Mouse (Mus musculus) embryonic fibroblast, embryonic 13.5 days (primary cell): ENCODE results near the gene Rap2c. TPM values are rescaled to one million over a fixed set of nuclear protein-coding genes. Genes with fewer than 3 reads are reported as not detected.

ENCODE experiments used
- H3K27ac ChIP-seq: 2 replicates; pipeline ENCODE4 v1.5.1; 2012; ENCODE audit warnings: low read length, control low read depth, inconsistent platforms; ENCODE audit not compliant: insufficient read depth
- H3K4me1 ChIP-seq: 2 replicates; pipeline ENCODE4 v1.6.1; 2011; ENCODE audit warnings: low read length; ENCODE audit not compliant: control insufficient read depth, insufficient read depth
- H3K4me3 ChIP-seq: 2 replicates; pipeline ENCODE4 v1.5.1; 2011; ENCODE audit warnings: mild to moderate bottlenecking, control low read depth, low read length; ENCODE audit not compliant: insufficient read depth
- CTCF ChIP-seq: IDR thresholded peaks from 2 replicates; pipeline ENCODE4 v1.5.1; 2011; ENCODE audit warnings: mild to moderate bottlenecking, control low read depth, low read length, moderate library complexity, borderline replicate concordance; ENCODE audit not compliant: insufficient read depth
- POLR2A ChIP-seq: IDR thresholded peaks from 2 replicates; pipeline ENCODE4 v1.6.1; 2011; ENCODE audit warnings: low read depth, mild to moderate bottlenecking, control low read depth, low read length, moderate library complexity
- polyA plus RNA-seq: library from polyadenylated mRNA; stranded (reverse); fragments of >200 nt; gene quantifications from 2 replicates; pipeline ENCODE4 v1.2.4, GENCODE M21; 2011; ENCODE audit warnings: low read depth; ENCODE audit not compliant: missing spikeins, insufficient read length

The Rap2c gene
- polyA plus RNA-seq, 1 experiment, result 50.2 TPM

DNA sequence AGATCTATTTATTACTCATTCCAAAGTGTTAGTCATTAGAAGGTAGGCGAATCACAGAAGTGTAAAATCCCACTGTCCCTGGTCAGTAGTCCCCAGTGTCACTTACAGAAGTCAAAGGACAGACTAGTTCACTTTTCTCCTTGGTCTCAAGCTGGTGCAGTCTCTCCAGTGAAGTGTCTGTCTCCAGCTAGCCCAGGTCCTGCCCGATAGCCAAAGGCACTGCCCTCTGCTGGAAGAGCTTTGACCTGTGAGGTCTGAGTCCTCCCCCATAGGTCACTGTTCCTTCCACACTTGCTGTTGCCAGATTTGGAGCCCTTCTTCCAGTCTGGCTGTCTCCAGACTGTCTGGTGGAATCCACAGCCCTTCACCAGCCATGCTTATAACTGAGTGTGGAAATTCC, 2.1 kb upstream of the Rap2c start:
- TF ChIP-seq CTCF (peak; percentile 31; the same call in 1 of the 2 replicates), POLR2A (0 out of 2 replicates have a peak, but pooled peaks have one; percentile 29)
- H3K4me1 ChIP-seq, result peaks cover 4% of the 10 kb centered on the region; the same call in 1 of the 2 replicates
- H3K27ac ChIP-seq, result peak overlapping the region; percentile 38; the same call in 1 of the 2 replicates

DNA sequence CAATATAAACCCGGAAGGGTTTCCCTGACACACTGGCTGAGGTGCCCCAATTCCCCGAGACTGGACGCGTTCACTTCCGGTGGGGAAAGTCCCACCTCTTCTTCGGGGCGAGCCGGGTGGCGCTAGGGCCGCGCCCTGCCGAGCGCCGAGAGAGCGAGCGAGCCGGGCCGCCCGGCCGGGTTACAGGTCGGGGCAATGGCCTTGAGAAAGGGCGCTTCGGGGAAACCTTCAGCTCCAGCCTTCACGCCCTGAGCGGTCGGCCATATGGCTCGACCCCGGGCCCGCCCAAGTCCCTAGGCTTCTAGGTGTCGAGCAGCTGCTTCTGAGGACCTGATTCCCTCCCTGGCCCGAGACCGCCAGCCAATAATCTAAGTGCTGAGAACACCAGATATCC, 965 bp upstream of the Rap2c start:
- H3K27ac ChIP-seq, result peak overlapping the region; percentile 97
- peaks cover 4% of the 10 kb centered on the region; the same call in 1 of the 2 replicates for H3K4me1 ChIP-seq
- H3K4me3 ChIP-seq, result peak overlapping the region; percentile 53
- TF ChIP-seq CTCF (no peak), POLR2A (peak; percentile 55)

More for the DNA sequence above, 2.1 kb upstream of the Rap2c start:
- H3K4me3 ChIP-seq, result no peak overlapping the region

DNA sequence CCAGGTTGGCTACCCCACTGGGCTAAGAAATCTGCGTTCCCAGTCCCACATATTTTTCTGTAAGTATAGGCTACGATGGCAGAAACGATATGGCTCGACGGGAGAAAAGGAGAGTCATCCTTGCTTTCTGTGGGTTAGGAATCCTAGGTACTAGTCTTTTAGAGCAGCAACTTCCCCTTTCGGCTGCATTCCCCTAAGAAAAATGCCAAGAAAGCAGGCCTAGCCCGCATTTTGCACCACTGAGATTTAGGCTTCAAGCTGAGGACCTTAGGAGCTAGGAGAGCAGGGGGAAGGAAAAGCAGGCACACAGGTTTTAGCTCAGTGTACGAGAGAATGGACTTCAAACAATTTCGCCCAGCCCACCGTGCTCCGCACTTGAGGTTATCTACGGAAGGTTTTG, 892 bp downstream of the Rap2c start:
- no peak overlapping the region for H3K27ac ChIP-seq
- no peak for TF ChIP-seq CTCF
- TF ChIP-seq POLR2A, result no peak
- H3K4me1 ChIP-seq, result peaks cover 4% of the 10 kb centered on the region; the same call in 1 of the 2 replicates
- H3K4me3 ChIP-seq, result peak overlapping the region; percentile 91

DNA sequence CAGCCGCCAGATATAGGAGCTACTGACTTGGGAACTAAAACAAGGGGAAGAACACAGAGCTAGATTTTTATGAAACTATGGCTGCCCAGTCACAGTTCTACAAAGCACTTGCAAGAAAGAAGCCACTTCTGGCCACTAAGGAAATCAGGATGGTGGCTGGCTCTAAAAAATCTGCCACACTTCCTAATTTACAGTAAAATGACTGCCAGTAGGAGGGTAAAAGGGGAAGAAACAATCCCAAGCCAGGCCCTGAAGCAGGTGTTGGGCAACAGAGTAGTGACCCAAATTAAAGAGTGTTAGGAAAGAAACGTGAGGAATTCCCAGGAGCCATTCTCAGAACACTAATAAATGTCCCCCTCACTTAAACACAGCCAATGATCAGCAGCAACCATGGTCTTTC, 5.5 kb downstream of the Rap2c start:
- H3K27ac ChIP-seq, result no peak overlapping the region
- H3K4me1 ChIP-seq, result no peaks in the 10 kb centered on the region
- H3K4me3 ChIP-seq, result no peak overlapping the region
- no peak for TF ChIP-seq CTCF
- TF ChIP-seq POLR2A, result no peak

DNA sequence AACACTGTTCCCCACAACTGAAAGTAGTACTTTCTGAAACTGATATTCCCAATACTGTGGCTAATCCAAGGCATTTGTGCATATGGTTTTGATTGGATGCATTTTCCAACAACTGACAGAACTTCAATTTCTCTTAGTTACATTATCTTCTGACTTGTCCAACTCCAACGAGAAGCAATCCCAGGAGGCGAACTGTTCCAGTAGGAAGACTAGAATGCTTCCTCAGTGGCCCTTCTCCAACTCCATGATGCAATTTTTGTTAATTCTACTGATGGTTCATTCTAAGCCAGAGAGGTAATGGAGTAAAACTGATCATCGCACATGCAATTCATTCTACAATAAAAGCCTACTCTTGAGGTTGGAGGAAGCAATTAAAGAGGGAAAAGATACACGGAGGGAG, 7.5 kb downstream of the Rap2c start:
- TF ChIP-seq CTCF (no peak), POLR2A (no peak)
- H3K4me1 ChIP-seq, result no peaks in the 10 kb centered on the region
- H3K27ac ChIP-seq, result no peak overlapping the region; the same call in 1 of the 2 replicates
- no peak overlapping the region for H3K4me3 ChIP-seq

DNA sequence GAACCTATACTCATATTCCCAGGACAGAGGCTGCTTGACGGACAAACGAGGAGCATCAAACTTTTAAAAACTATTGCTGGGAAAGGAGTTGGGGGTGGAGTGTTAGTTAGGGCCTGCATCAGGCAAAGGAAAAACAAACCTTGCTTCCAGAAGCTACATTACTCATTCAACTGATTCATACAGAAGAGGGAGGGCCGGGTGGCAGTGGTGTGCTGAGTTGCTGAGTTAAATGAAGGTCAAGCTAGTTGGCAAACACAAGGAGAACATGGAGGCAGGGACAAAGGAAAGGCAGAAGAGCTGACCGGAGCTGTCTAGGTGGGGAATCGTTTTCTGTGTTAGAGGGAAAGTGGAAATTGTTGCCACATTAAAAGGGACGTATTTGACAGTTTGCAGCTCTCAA, 17.0 kb downstream of the Rap2c start:
- Histone ChIP-seq H3K27ac (no peak overlapping the region), H3K4me1 (peaks cover 3% of the 10 kb centered on the region), H3K4me3 (no peak overlapping the region)
- no peak for TF ChIP-seq CTCF
- no peak for TF ChIP-seq POLR2A

DNA sequence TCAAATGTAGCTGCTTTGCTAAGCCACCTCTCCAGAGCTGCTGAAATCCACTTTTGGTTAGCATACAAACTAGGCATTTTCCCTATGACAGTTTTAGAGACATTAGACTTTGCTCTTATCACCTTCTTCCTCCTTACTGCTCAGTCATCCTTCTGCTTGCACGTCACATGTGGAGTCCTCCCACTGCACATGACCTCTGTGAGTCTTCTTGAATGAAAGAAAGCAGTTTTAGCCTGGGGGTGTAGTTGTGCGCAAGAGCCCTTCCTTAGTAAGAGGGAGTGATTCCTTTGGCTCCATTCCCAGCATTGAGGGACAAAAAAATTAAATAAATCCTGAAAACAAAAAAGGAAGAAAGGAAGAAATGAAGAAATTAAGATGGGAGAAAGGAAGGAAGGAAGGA, 22.5 kb downstream of the Rap2c start:
- no peak overlapping the region for H3K4me3 ChIP-seq
- peaks cover 3% of the 10 kb centered on the region for H3K4me1 ChIP-seq
- peak overlapping the region; percentile 13; the same call in 1 of the 2 replicates for H3K27ac ChIP-seq
- TF ChIP-seq POLR2A (no peak), CTCF (no peak)

DNA sequence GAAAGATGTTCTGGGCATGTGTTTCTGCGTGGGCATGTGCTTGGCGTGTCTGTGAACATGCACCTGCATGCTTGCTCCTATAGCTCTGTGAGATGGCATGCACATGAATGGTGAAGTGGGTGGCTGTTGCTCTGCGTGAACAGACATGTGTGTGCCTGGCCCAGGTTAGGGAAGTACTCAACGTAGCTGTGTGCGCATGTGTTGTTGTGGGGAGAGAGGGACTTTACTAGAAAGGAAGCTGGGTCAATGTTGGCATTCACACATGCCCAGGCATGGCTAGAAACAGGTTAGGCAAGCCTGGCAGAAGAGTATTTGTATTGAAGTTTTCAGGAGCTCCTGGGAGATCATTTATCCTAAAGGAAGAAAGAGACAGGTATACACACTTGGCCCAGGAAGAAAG, 26.5 kb downstream of the Rap2c start:
- TF ChIP-seq POLR2A, result no peak
- TF ChIP-seq CTCF, result no peak
- Histone ChIP-seq H3K4me3 (no peak overlapping the region), H3K27ac (no peak overlapping the region), H3K4me1 (peaks cover 3% of the 10 kb centered on the region)

DNA sequence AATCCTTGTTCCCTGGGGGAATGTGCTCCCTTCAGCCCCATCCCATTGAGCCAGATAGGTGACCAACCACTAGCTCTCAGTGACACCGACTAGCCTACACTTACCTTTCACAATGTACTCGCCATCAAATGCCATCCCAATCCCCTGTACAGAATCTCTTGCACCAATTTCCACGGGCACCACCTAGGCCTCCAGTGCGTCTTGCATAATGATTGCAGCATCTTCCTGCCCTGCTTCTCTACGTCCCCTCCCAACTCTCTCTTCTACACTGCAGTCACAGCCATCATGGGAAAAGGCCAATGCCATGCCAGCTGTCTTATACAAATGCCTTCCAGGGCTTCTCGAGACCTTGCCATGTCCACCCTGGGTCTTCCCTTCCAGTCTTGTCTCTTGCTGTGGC, 27.9 kb downstream of the Rap2c start:
- no peak overlapping the region for H3K27ac ChIP-seq
- TF ChIP-seq POLR2A, result no peak
- no peak for TF ChIP-seq CTCF
- H3K4me1 ChIP-seq, result no peaks in the 10 kb centered on the region
- H3K4me3 ChIP-seq, result no peak overlapping the region

DNA sequence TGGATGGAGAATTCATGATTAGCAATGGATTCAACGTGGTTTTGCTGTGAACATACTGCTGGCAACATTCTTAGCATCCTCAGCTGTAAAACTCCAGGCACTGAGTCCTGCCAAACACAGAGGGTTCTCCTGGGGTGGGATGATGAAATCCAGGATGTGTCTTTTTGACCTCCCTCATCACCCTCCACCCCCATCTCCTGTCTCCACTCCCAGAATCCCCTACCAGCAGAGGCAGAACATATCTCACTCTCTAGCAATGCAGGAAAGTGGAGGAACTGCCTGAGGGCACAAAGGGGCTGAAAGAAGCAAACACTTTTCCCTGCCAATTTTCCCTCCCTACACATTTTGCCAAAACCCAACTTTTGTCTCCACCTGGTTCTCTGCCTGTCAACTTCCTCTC, 29.2 kb downstream of the Rap2c start:
- Histone ChIP-seq H3K4me1 (no peaks in the 10 kb centered on the region), H3K27ac (no peak overlapping the region)

More for the DNA sequence above, 29.2 kb downstream of the Rap2c start:
- no peak overlapping the region for H3K4me3 ChIP-seq
- no peak for TF ChIP-seq CTCF
- TF ChIP-seq POLR2A, result no peak
